Mouse (Mus musculus): ENCODE data around the gene Tnfrsf23. TPM values are rescaled to one million over a fixed set of nuclear protein-coding genes. Genes with fewer than 3 reads are reported as not detected.
"Not testable (repeated sequence)": the region's sequence is repeated elsewhere in the genome, so short reads cannot be mapped to it uniquely, and the experiment has no call there.

Tnfrsf23 gene
- polyA plus RNA-seq, 1 experiment from 2014 or later: 0.47 TPM

- not testable (repeated sequence) for H3K36me3 ChIP-seq; H3K27me3 ChIP-seq; H3K9ac ChIP-seq; H3K9me3 ChIP-seq; H3K4me1 ChIP-seq; H3K27ac ChIP-seq; H3K4me2 ChIP-seq (replicated peaks); ATAC-seq (ENCODE audit: insufficient number of reproducible peaks, insufficient read depth, low FRiP score, low TSS enrichment); H3K4me3 ChIP-seq
- 57% methylated on average over 2 of the region's 2 CpGs for WGBS
Measured at GRCm38 (mm10) chr7:143680836-143681235, 4.8 kb downstream of the Tnfrsf23 start.

DNA sequence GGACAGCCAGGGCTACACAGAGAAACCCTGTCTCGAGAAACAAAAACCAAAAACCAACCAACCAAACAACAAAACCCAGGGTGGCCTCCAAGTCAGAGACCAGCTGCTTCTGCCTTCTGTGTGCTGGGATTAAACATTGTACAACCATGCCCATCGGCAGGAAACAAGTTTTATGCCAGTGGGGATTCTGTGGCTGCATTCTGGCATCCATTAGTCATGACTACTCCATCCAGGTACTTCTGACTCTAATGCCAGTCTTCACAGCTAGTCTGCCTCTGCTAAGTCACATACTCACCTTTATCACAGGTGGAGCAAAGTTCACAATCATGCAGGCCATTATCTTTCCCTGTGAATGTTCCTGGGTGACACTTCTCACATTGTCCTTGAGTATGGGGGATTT, 6.0 kb downstream of the Tnfrsf23 start:
- not testable (repeated sequence) for H3K4me2 ChIP-seq (replicated peaks); H3K36me3 ChIP-seq; ATAC-seq (ENCODE audit: insufficient number of reproducible peaks, insufficient read depth, low FRiP score, low TSS enrichment); H3K4me1 ChIP-seq; H3K27ac ChIP-seq; H3K9me3 ChIP-seq; H3K9ac ChIP-seq; H3K27me3 ChIP-seq; H3K4me3 ChIP-seq
- 84% methylated on average over 2 of the region's 2 CpGs for WGBS

DNA sequence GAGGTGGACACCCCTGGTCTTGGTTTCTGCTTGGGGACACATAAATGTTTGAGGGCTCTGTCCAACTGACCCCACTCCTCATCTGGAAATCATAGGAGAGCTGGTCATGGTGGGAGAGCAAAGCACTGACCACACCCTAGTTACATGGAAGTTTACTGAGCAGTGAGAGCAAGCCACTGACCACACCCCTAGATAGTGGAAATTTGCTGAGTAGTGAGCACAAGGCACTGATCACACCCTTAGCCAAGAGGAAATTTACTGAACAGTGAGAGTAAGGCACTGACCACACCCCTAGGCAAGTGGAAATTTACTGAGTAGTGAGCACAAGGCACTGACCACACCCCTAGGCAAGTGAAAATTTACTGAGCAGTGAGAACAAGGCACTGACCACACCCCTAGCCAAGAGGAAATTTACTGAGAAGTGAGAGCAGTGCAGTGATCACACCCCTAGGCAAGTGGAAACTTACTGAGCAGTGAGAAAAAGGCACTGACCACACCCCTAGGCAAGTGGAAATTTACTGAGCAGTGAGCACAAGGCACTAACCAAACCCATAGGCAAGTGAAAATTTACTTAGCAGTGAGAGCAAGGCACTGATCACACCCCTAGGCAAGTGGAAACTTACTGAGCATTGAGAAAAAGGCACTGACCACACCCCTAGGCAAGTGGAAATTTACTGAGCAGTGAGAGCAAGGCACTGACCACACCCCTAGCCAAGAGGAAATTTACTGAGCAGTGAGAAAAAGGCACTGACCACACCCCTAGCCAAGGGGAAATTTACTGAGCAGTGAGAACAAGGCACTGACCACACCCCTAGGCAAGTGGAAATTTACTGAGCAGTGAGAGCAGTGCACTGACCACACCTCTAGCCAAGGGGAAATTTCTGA, 19.0 kb downstream of the Tnfrsf23 start:
- no peak for ATAC-seq (ENCODE audit: insufficient number of reproducible peaks, insufficient read depth, low FRiP score, low TSS enrichment)
- Histone ChIP-seq H3K9ac (no peak overlapping the region), H3K27ac (no peak overlapping the region), H3K4me1 (no peaks in the 10 kb centered on the region), H3K36me3 (no peaks in the 10 kb centered on the region), H3K4me3 (no peak overlapping the region), H3K9me3 (no peaks in the 10 kb centered on the region), H3K4me2 (replicated peaks) (no peak overlapping the region), H3K27me3 (no peaks in the 10 kb centered on the region)

- no peaks in the 10 kb centered on the region for H3K36me3 ChIP-seq
- H3K4me3 ChIP-seq: no peak overlapping the region
- no peaks in the 10 kb centered on the region for H3K27me3 ChIP-seq
- H3K4me1 ChIP-seq: no peaks in the 10 kb centered on the region
- no peak overlapping the region for H3K4me2 ChIP-seq (replicated peaks)
- WGBS: 88% methylated on average over 2 of the region's 2 CpGs
- no peak overlapping the region for H3K27ac ChIP-seq
- no peaks in the 10 kb centered on the region for H3K9me3 ChIP-seq
- no peak for ATAC-seq (ENCODE audit: insufficient number of reproducible peaks, insufficient read depth, low FRiP score, low TSS enrichment)
- no peak overlapping the region for H3K9ac ChIP-seq
Measured at GRCm38 (mm10) chr7:143663470-143663869, 22.2 kb downstream of the Tnfrsf23 start.

- H3K36me3 ChIP-seq: no peaks in the 10 kb centered on the region
- H3K27me3 ChIP-seq: no peaks in the 10 kb centered on the region
- no peak overlapping the region for H3K9ac ChIP-seq
- no peaks in the 10 kb centered on the region for H3K9me3 ChIP-seq
- ATAC-seq (ENCODE audit: insufficient number of reproducible peaks, insufficient read depth, low FRiP score, low TSS enrichment): no peak
- H3K27ac ChIP-seq: no peak overlapping the region
- H3K4me2 ChIP-seq (replicated peaks): no peak overlapping the region
- H3K4me3 ChIP-seq: no peak overlapping the region
- H3K4me1 ChIP-seq: no peaks in the 10 kb centered on the region
Measured at GRCm38 (mm10) chr7:143660797-143661196, 24.9 kb downstream of the Tnfrsf23 start.

DNA sequence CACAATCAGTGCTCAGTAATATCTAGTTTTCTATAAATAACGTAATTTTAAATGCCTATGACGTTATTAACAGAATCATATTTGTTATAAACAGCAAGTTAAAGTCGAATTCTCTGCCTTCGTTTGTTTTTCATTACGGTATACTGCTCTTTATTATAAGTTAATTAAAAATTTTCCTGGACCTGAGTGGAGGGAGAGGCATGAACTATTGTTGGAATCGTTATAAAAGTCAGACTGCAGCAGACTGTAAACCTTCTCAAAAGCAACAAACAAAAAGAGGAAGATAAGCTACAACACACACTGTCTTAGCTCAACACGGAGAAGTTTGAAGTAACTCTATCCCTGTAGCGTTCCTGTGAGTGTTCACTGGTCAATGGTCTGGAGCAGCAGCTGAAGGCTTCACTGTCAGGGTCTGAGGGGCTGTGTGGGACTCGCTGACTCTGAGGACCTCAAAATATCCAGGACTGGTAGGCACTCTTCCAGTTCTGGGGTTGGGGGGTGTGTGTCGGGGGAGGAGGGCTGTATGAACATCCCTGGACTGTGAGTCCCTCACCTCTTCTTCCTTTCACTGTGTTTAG, 35.8 kb downstream of the Tnfrsf23 start:
- H3K4me3 ChIP-seq: peak overlapping the region; percentile 78
- peak overlapping the region; percentile 71; the same call in 1 of the 2 replicates for H3K4me2 ChIP-seq (replicated peaks)
- 55% methylated on average over 10 of the region's 10 CpGs for WGBS
- not testable (repeated sequence) for H3K9me3 ChIP-seq; ATAC-seq (ENCODE audit: insufficient number of reproducible peaks, insufficient read depth, low FRiP score, low TSS enrichment); H3K9ac ChIP-seq; H3K4me1 ChIP-seq; H3K27me3 ChIP-seq; H3K27ac ChIP-seq; H3K36me3 ChIP-seq

GRCm38 (mm10) chr7:143649034-143649768, 36.5 kb downstream of the Tnfrsf23 start, which contains the start of gene Tnfrsf22:
Gene Tnfrsf22 (minus strand): TSS chr7:143649661.
- H3K27ac ChIP-seq: no peak within 1 kb of the TSS
- WGBS: 3% methylated on average over 39 of the region's 39 CpGs

GRCm38 (mm10) chr7:143643949-143644348, 41.7 kb downstream of the Tnfrsf23 start:
- WGBS: 87% methylated on average over 2 of the region's 2 CpGs
- H3K27ac ChIP-seq; H3K4me2 ChIP-seq (replicated peaks); H3K9me3 ChIP-seq; H3K36me3 ChIP-seq; H3K9ac ChIP-seq; H3K4me3 ChIP-seq; H3K4me1 ChIP-seq; ATAC-seq (ENCODE audit: insufficient number of reproducible peaks, insufficient read depth, low FRiP score, low TSS enrichment); H3K27me3 ChIP-seq: not testable (repeated sequence)

More at GRCm38 (mm10) chr7:143649034-143649768, 36.5 kb downstream of the Tnfrsf23 start, which contains the start of gene Tnfrsf22:
- Histone ChIP-seq H3K9ac (peak within 1 kb of the TSS; percentile 62), H3K36me3 (no peaks in the 10 kb centered on the region), H3K27me3 (no peaks in the 10 kb centered on the region), H3K4me3 (peak within 1 kb of the TSS; percentile 78), H3K4me1 (no peaks in the 10 kb centered on the region), H3K4me2 (replicated peaks) (peak within 1 kb of the TSS; percentile 71), H3K9me3 (peaks cover 3% of the 10 kb centered on the region; the same call in 1 of the 2 replicates)
- peak; percentile 94; the same call in 1 of the 2 replicates for ATAC-seq (ENCODE audit: insufficient number of reproducible peaks, insufficient read depth, low FRiP score, low TSS enrichment)

GRCm38 (mm10) chr7:143636674-143637073, 49.0 kb downstream of the Tnfrsf23 start:
- 89% methylated on average over 1 of the region's 1 CpGs for WGBS
- H3K36me3 ChIP-seq: no peaks in the 10 kb centered on the region
- no peak overlapping the region for H3K9ac ChIP-seq
- no peak for ATAC-seq (ENCODE audit: insufficient number of reproducible peaks, insufficient read depth, low FRiP score, low TSS enrichment)
- no peaks in the 10 kb centered on the region for H3K4me1 ChIP-seq
- 0 out of 2 replicates have a peak, but pooled peaks cover 4% of the 10 kb centered on the region for H3K9me3 ChIP-seq
- H3K4me2 ChIP-seq (replicated peaks): no peak overlapping the region
- H3K4me3 ChIP-seq: no peak overlapping the region
- no peaks in the 10 kb centered on the region for H3K27me3 ChIP-seq
- H3K27ac ChIP-seq: no peak overlapping the region

DNA sequence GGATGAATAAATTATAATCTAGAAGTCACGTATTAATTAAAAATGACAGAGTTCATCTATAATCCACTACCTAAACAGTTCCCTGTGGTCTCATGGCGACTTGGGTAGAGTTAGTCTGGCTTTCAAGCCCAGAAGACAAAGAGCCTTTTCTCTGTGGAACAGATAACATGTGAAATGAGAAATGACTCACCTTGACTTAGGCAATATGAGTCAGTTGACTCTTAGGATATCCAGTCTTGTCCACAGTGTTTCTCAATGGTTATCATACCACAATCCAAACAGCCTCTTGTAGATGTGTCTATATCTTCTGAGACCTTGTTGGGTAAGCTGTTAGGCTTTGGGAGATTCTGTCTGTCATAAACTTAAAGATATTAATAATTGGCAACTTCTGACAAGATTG, 54.2 kb downstream of the Tnfrsf23 start:
- Histone ChIP-seq H3K4me2 (replicated peaks) (no peak overlapping the region), H3K27me3 (no peaks in the 10 kb centered on the region), H3K4me3 (no peak overlapping the region), H3K36me3 (no peaks in the 10 kb centered on the region), H3K9ac (no peak overlapping the region), H3K4me1 (no peaks in the 10 kb centered on the region), H3K27ac (no peak overlapping the region), H3K9me3 (0 out of 2 replicates have a peak, but pooled peaks cover 4% of the 10 kb centered on the region)
- ATAC-seq (ENCODE audit: insufficient number of reproducible peaks, insufficient read depth, low FRiP score, low TSS enrichment): no peak
- WGBS: 67% methylated on average over 2 of the region's 2 CpGs

GRCm38 (mm10) chr7:143629501-143629900, 56.2 kb downstream of the Tnfrsf23 start:
- no peaks in the 10 kb centered on the region for H3K36me3 ChIP-seq
- 66% methylated on average over 1 of the region's 1 CpGs for WGBS
- no peak overlapping the region for H3K27ac ChIP-seq
- no peaks in the 10 kb centered on the region for H3K27me3 ChIP-seq
- H3K4me2 ChIP-seq (replicated peaks): no peak overlapping the region
- H3K9ac ChIP-seq: no peak overlapping the region
- no peak for ATAC-seq (ENCODE audit: insufficient number of reproducible peaks, insufficient read depth, low FRiP score, low TSS enrichment)
- H3K4me3 ChIP-seq: no peak overlapping the region
- 0 out of 2 replicates have a peak, but pooled peaks cover 4% of the 10 kb centered on the region for H3K9me3 ChIP-seq
- no peaks in the 10 kb centered on the region for H3K4me1 ChIP-seq
